Mouse (Mus musculus) embryonic fibroblast, embryonic 13.5 days (primary cell): ENCODE measurements at regions not wholly inside any gene's neighbourhood (a gene's known extent, or its start where the extent isn't known, plus 50 kb on each side); places are given as distances from the start of the nearest gene placed in this dataset.

ENCODE experiments used
- CTCF ChIP-seq: IDR thresholded peaks from 2 replicates; pipeline ENCODE4 v1.5.1; 2011; ENCODE audit warnings: mild to moderate bottlenecking, control low read depth, low read length, moderate library complexity, borderline replicate concordance; ENCODE audit not compliant: insufficient read depth
- POLR2A ChIP-seq: IDR thresholded peaks from 2 replicates; pipeline ENCODE4 v1.6.1; 2011; ENCODE audit warnings: low read depth, mild to moderate bottlenecking, control low read depth, low read length, moderate library complexity

DNA sequence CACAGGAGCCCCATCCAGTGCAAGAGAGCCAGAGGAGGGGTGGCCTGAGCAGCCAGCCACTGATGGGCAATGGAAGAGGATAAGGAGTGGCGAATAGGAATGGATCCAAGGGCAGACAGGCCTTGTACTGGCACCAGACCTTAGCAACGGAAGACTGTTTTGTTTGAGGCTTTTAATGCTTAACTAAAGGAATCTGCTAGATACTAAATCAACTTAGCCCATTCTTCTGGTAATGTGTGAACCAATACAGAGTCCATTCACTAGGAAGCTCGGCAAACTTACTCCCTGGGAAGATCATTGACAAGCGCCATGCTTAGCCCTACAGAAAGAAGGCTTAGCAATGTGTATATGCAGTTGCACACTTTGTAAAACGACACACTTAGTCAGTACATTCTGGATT lies 243.8 kb downstream of the Map2k4 start:
- TF ChIP-seq POLR2A: no peak
- no peak for TF ChIP-seq CTCF
